Mouse (Mus musculus) intestine, postnatal 0 days (tissue): ENCODE results near the gene Sec1. TPM values are rescaled to one million over a fixed set of nuclear protein-coding genes. Genes with fewer than 3 reads are reported as not detected.

Experiments
- ATAC-seq: fragments of 200-750 bp; cut with Nextera tagmentation; 2 replicates; pipeline ENCODE4 v1.8.0; 2017; ENCODE audit warnings: mild to moderate bottlenecking, moderate TSS enrichment, moderate library complexity
- H3K27ac ChIP-seq: fragments of 300-500 bp; sonication (generic); 2 replicates; pipeline ENCODE4 v1.5.1; 2014; ENCODE audit warnings: mild to moderate bottlenecking, low read depth, low read length, moderate library complexity
- H3K27me3 ChIP-seq: fragments of 300-500 bp; sonication (generic); replicated peaks from 2 replicates; pipeline ENCODE4 v1.6.1; 2014; ENCODE audit warnings: low read length, mixed read lengths; ENCODE audit not compliant: control insufficient read depth, insufficient read depth
- H3K36me3 ChIP-seq: fragments of 300-500 bp; sonication (generic); 2 replicates; pipeline ENCODE4 v1.6.1; 2014; ENCODE audit warnings: mild to moderate bottlenecking, moderate library complexity; ENCODE audit not compliant: control insufficient read depth, insufficient read depth
- H3K4me1 ChIP-seq: fragments of 300-500 bp; sonication (generic); replicated peaks from 2 replicates; pipeline ENCODE4 v1.6.1; 2014; ENCODE audit warnings: antibody characterized with exemption, low read length, mixed read lengths; ENCODE audit not compliant: control insufficient read depth, insufficient read depth
- H3K4me2 ChIP-seq: fragments of 300-500 bp; sonication (generic); replicated peaks from 2 replicates; pipeline ENCODE4 v1.6.1; 2014; ENCODE audit warnings: low read depth, mild to moderate bottlenecking, moderate library complexity
- H3K4me3 ChIP-seq: fragments of 300-500 bp; sonication (generic); 2 replicates; pipeline ENCODE4 v1.5.1; 2014; ENCODE audit warnings: low read depth, low read length
- H3K9ac ChIP-seq: fragments of 300-500 bp; sonication (generic); 2 replicates; pipeline ENCODE4 v1.6.1; 2014; ENCODE audit warnings: mild to moderate bottlenecking, low read depth, low read length
- H3K9me3 ChIP-seq: fragments of 300-500 bp; sonication (generic); 2 replicates; pipeline ENCODE4 v1.6.1; 2016; ENCODE audit warnings: mixed run types; ENCODE audit not compliant: control insufficient read depth
- CTCF ChIP-seq: sonication (generic); IDR thresholded peaks from 2 replicates; pipeline ENCODE4 v1.5.1; 2016; ENCODE audit warnings: low read depth, mild to moderate bottlenecking, control low read depth, antibody characterized with exemption, moderate library complexity
- WGBS: fragments of 180-500 bp; shearing (Covaris S2); extraction: QIAGEN DNeasy Blood & Tissue Kit; methylation state at CpG from one replicate; pipeline ENCODE4 v1.1.7; 2014; 5-methylcytosine and 5-hydroxymethylcytosine counted together
- polyA plus RNA-seq: library from polyadenylated mRNA; unstranded; fragments of >200 nt; fragmentation: Nextera tagmentation; extraction: Ambion mirVana; gene quantifications from 2 replicates; pipeline ENCODE4 v1.2.1, GENCODE M21; 2015

Sec1 gene
- polyA plus RNA-seq, 1 experiment from 2014 or later = 0.08 TPM

DNA sequence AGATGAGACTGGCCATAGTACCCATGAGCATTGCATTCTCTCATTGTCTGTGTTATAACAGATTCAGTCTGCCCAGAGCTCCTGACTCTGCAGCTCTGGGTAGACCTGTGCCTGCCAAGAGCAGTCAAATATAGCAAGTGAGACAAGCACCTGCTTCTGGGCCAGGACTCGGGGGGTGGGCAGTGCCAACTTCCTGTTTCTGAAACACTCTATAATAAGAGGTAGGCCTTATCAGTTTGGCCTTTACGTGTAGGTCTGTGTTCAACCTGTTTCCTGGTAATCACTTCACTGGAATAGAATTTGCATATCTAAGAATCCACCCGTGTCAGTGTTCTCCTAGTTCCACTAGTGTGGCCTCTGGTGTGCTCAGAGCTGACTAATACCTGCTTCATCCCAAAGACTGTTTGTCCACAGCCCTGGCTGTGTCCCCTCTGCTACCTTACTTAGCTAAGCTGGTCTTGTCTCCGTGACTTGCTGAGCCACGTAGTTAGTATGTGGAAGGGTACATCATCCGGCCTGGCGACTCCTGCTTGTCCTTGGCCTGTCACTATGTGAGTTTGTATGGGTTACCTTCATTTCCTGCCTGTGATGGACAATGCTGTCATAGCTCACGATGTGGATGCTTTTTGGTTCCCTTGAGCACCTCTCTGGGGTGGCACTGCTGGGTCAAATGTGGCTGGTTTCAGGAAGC, 13.0 kb downstream of the Sec1 start:
- H3K4me1 ChIP-seq = peaks cover 3% of the 10 kb centered on the region; the same call in 1 of the 2 replicates
- no peaks in the 10 kb centered on the region for H3K36me3 ChIP-seq
- H3K4me2 ChIP-seq = no peak overlapping the region
- H3K27ac ChIP-seq = no peak overlapping the region
- no peak overlapping the region for H3K9ac ChIP-seq
- no peak for TF ChIP-seq CTCF
- no peaks in the 10 kb centered on the region for H3K9me3 ChIP-seq
- no peak overlapping the region for H3K4me3 ChIP-seq
- peaks cover 40% of the 10 kb centered on the region for H3K27me3 ChIP-seq
- ATAC-seq = no peak
- WGBS = 67% methylated on average over 8 of the region's 8 CpGs

DNA sequence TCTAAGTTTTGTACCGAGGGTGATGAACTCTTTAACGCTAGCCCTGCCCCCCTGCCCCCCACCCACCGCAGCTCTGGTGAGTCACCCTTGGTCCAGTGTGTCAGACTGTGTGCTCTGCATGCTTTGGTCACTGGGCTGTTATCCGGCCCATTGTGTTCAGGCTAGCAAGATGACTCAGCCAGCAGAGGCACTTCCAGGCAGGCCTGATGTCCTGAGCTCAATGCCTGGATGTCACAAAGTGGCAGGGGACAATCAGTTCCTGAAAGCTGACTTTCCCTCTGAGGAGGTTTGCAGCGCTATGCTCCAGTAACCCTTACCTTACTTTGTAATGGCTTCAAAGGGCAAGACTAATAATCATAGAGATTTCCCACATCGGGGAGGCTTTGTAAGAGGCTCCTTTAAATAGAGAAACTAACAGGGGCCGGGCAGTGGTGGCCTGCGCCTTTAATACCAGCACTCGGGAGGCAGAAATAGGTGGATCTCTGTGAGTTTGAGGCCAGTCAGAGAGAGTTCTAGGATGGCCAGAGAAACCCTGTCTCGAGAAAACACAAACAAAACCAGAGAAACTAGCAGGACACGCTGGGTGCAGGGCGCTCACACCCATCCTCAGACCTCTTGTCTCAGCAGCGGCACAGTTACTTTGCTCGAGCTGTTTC, 14.1 kb downstream of the Sec1 start:
- 0 out of 2 replicates have a peak, but pooled peaks have one; percentile 31 for ATAC-seq

DNA sequence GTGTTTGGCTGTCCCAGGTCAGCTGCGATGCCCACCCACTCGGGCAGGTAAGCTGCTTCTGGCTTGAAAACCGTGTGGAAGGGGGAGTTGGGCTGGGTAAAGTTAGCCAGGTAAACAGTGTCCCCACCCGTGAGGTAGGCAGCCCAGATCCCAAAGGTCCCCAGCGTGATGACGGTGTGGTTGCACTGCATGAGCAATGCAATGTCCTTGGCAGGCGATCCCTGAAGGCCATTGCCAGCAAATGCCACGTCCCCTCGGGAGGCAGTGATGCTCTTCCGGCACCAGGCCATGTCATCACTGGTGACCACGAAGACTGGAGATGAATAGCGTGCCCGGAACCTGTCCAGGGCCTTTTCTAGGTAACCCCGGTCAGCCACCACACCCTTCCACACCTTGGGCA, 15.7 kb downstream of the Sec1 start:
- H3K36me3 ChIP-seq = no peaks in the 10 kb centered on the region
- H3K4me2 ChIP-seq = no peak overlapping the region
- no peak for TF ChIP-seq CTCF
- H3K27me3 ChIP-seq = peaks cover 40% of the 10 kb centered on the region
- H3K9ac ChIP-seq = no peak overlapping the region
- H3K4me3 ChIP-seq = no peak overlapping the region
- 86% methylated on average over 14 of the region's 14 CpGs for WGBS
- H3K9me3 ChIP-seq = no peaks in the 10 kb centered on the region
- peaks cover 3% of the 10 kb centered on the region; the same call in 1 of the 2 replicates for H3K4me1 ChIP-seq
- H3K27ac ChIP-seq = no peak overlapping the region
- no peak for ATAC-seq

More for the DNA sequence above, 14.1 kb downstream of the Sec1 start:
- Histone ChIP-seq H3K9me3 (no peaks in the 10 kb centered on the region), H3K27me3 (peaks cover 43% of the 10 kb centered on the region), H3K9ac (no peak overlapping the region), H3K4me2 (no peak overlapping the region), H3K4me1 (peaks cover 3% of the 10 kb centered on the region; the same call in 1 of the 2 replicates), H3K27ac (peak overlapping the region; percentile 35; the same call in 1 of the 2 replicates), H3K4me3 (no peak overlapping the region), H3K36me3 (no peaks in the 10 kb centered on the region)
- 59% methylated on average over 14 of the region's 14 CpGs for WGBS
- no peak for TF ChIP-seq CTCF

DNA sequence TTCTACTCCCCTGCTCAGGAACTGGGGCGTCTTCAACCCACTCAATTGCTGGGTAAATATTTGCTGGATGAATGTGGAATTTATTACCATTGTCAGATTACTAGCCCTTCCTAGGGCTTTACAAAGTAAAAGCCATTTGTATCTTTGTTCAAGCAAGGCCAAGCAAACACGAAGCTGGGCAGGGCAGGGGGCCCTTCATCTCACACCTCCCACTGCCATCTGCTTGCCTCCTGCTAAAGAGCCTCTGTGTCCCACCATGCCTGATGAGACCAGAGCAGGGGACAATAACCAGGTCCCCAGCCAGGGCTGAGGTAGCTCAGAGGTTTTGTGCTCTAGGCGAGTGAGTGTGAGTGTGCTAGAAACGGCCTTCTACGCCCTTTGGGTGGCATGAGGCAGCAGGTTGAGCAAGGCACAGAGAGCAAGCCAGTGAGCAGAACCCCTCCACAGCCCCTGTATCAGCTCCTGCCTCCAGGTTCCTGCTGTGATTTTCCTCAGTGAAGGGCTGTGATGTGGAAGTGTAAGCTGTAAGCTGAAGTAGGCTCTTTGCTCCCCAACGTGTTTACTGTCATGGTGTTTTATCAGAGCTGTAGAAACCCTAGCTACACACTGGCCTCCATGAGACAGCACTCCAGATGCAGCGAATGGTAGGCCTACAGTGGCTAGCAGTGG, 16.4 kb downstream of the Sec1 start:
- no peak overlapping the region for H3K27ac ChIP-seq
- no peak overlapping the region for H3K4me2 ChIP-seq
- H3K27me3 ChIP-seq = peaks cover 48% of the 10 kb centered on the region
- H3K4me1 ChIP-seq = peaks cover 3% of the 10 kb centered on the region; the same call in 1 of the 2 replicates
- H3K4me3 ChIP-seq = no peak overlapping the region
- H3K9me3 ChIP-seq = no peaks in the 10 kb centered on the region
- no peak for ATAC-seq
- no peak for TF ChIP-seq CTCF
- 57% methylated on average over 7 of the region's 7 CpGs for WGBS
- no peak overlapping the region for H3K9ac ChIP-seq
- H3K36me3 ChIP-seq = no peaks in the 10 kb centered on the region

DNA sequence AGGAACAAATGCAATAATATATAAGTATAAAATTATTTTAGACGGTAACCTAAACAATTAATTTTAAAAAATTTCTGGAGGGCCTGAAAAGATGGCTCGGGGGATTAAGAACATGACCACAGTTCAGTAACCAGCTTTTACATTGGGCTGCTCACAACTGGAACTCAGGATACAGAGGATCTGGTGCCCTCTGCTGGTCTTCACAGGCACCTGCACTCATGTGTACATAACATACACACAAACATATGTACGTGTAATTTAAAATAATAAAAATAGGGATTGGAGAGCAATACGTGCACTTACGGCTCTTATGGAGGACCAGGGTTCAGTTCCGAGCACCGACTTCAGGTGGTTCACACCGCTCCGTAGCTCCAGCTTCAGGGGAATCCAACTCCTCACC, 25.3 kb downstream of the Sec1 start:
- peaks cover 62% of the 10 kb centered on the region for H3K27me3 ChIP-seq
- H3K36me3 ChIP-seq = no peaks in the 10 kb centered on the region
- no peak for ATAC-seq
- no peak overlapping the region for H3K9ac ChIP-seq
- no peaks in the 10 kb centered on the region for H3K4me1 ChIP-seq
- H3K4me3 ChIP-seq = no peak overlapping the region
- no peaks in the 10 kb centered on the region for H3K9me3 ChIP-seq
- WGBS = 96% methylated on average over 9 of the region's 9 CpGs
- TF ChIP-seq CTCF = peak; percentile 43
- H3K27ac ChIP-seq = no peak overlapping the region
- no peak overlapping the region for H3K4me2 ChIP-seq

DNA sequence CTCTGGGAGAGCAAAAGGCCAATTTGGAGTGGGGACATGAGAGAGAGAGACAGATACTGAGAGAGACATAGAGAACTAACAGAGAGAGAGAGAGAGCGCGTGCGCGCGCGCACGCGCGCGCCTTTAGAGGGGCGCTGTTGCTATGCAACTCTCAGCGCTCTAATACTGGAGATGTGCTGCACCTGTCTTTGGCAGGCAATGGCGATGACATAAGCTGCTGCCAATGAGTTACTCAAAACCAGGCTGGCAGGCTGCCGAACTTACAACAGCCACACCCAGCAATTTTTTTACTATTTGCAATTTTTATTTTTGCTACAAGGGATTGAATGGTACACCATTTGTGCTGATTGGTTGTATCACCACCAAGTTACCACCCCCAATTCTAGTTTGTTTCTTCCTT, 26.4 kb downstream of the Sec1 start:
- no peak overlapping the region for H3K4me2 ChIP-seq
- 85% methylated on average over 14 of the region's 14 CpGs for WGBS
- H3K4me3 ChIP-seq = no peak overlapping the region
- no peaks in the 10 kb centered on the region for H3K4me1 ChIP-seq
- no peak for TF ChIP-seq CTCF
- no peak overlapping the region for H3K9ac ChIP-seq
- ATAC-seq = no peak
- H3K27ac ChIP-seq = no peak overlapping the region
- peaks cover 62% of the 10 kb centered on the region for H3K27me3 ChIP-seq
- H3K36me3 ChIP-seq = no peaks in the 10 kb centered on the region
- no peaks in the 10 kb centered on the region for H3K9me3 ChIP-seq
